Mouse (Mus musculus) heart, embryonic 10.5 days (tissue): ENCODE measurements around the gene Rpf2. TPM values are rescaled to one million over a fixed set of nuclear protein-coding genes. Genes with fewer than 3 reads are reported as not detected.
A peak's percentile ranks its signal among the peaks of the same experiment; 100 is the strongest.

Experiments used
- DNase-seq: peaks from one replicate; pipeline ENCODE4 v3.0.0-alpha.2; 2017; ENCODE audit warnings: low spot score
- H3K27ac ChIP-seq: fragments of 300-500 bp; sonication (generic); 2 replicates; pipeline ENCODE4 v1.5.1; 2016; ENCODE audit warnings: mild to moderate bottlenecking
- H3K27me3 ChIP-seq: fragments of 300-500 bp; sonication (generic); 2 replicates; pipeline ENCODE4 v1.6.1; 2016; ENCODE audit warnings: mild to moderate bottlenecking; ENCODE audit not compliant: poor library complexity, insufficient read depth, severe bottlenecking
- H3K36me3 ChIP-seq: fragments of 300-500 bp; sonication (generic); 2 replicates; pipeline ENCODE4 v1.6.1; 2016; ENCODE audit warnings: mild to moderate bottlenecking, moderate library complexity
- H3K4me1 ChIP-seq: fragments of 300-500 bp; sonication (generic); 2 replicates; pipeline ENCODE4 v1.6.1; 2016; ENCODE audit warnings: mild to moderate bottlenecking
- H3K4me3 ChIP-seq: fragments of 300-500 bp; sonication (generic); 2 replicates; pipeline ENCODE4 v1.5.1; 2016; ENCODE audit warnings: mild to moderate bottlenecking, moderate library complexity
- H3K9me3 ChIP-seq: fragments of 300-500 bp; sonication (generic); 2 replicates; pipeline ENCODE4 v1.6.1; 2016; ENCODE audit warnings: mild to moderate bottlenecking, moderate library complexity
- WGBS: fragments of 180-500 bp; shearing (Covaris S2); methylation state at CpG from one replicate; pipeline ENCODE4 v1.1.7; 2016; 5-methylcytosine and 5-hydroxymethylcytosine counted together
- polyA plus RNA-seq: library from polyadenylated mRNA; unstranded; fragments of >200 nt; fragmentation: Nextera tagmentation; extraction: Ambion mirVana; gene quantifications from 2 replicates; pipeline ENCODE4 v1.2.1, GENCODE M21; 2016

Gene Rpf2
- polyA plus RNA-seq, result 58.5 and 82.1 TPM in 2 replicates

GRCm38 (mm10) chr10:40246374-40247165, at the start of gene Rpf2:
TSS of gene Rpf2 (minus strand) at chr10:40247036.
- Histone ChIP-seq H3K4me3 (peak within 1 kb of the TSS; percentile 84), H3K9me3 (no peaks in the 10 kb centered on the region), H3K27me3 (no peaks in the 10 kb centered on the region), H3K4me1 (0 out of 2 replicates have a peak, but pooled peaks cover 3% of the 10 kb centered on the region), H3K27ac (peak within 1 kb of the TSS; percentile 90), H3K36me3 (peaks cover 68% of the 10 kb centered on the region)
- 2% methylated on average over 54 of the region's 54 CpGs for WGBS
- peak; percentile 95 for DNase-seq

- H3K27ac ChIP-seq, result no peak overlapping the region; the same call in 1 of the 2 replicates
- H3K36me3 ChIP-seq, result peaks cover 48% of the 10 kb centered on the region
- no peaks in the 10 kb centered on the region for H3K27me3 ChIP-seq
- WGBS, result 93% methylated on average over 6 of the region's 6 CpGs
- no peak for DNase-seq
- no peaks in the 10 kb centered on the region; the same call in 1 of the 2 replicates for H3K4me1 ChIP-seq
- H3K4me3 ChIP-seq, result no peak overlapping the region
- no peaks in the 10 kb centered on the region for H3K9me3 ChIP-seq
These were observed 45.8 kb upstream of the Rpf2 start for GRCm38 (mm10) chr10:40292640-40293039.

- Histone ChIP-seq H3K9me3 (no peaks in the 10 kb centered on the region), H3K27me3 (no peaks in the 10 kb centered on the region), H3K4me3 (no peak overlapping the region), H3K4me1 (no peaks in the 10 kb centered on the region), H3K27ac (no peak overlapping the region), H3K36me3 (peaks cover 57% of the 10 kb centered on the region)
- DNase-seq, result no peak
- WGBS, result 65% methylated on average over 1 of the region's 1 CpGs
These were observed 39.9 kb upstream of the Rpf2 start for GRCm38 (mm10) chr10:40286767-40287166.

GRCm38 (mm10) chr10:40285571-40285970, 38.7 kb upstream of the Rpf2 start:
- Histone ChIP-seq H3K36me3 (peaks cover 46% of the 10 kb centered on the region), H3K4me1 (no peaks in the 10 kb centered on the region), H3K9me3 (no peaks in the 10 kb centered on the region), H3K27me3 (no peaks in the 10 kb centered on the region), H3K4me3 (no peak overlapping the region), H3K27ac (no peak overlapping the region)
- no peak for DNase-seq
- 86% methylated on average over 1 of the region's 1 CpGs for WGBS

GRCm38 (mm10) chr10:40284997-40285396, 38.2 kb upstream of the Rpf2 start:
- no peaks in the 10 kb centered on the region for H3K9me3 ChIP-seq
- H3K4me3 ChIP-seq, result no peak overlapping the region
- H3K36me3 ChIP-seq, result peaks cover 44% of the 10 kb centered on the region
- H3K27me3 ChIP-seq, result no peaks in the 10 kb centered on the region
- H3K27ac ChIP-seq, result no peak overlapping the region
- no peaks in the 10 kb centered on the region for H3K4me1 ChIP-seq
- 87% methylated on average over 3 of the region's 3 CpGs for WGBS
- DNase-seq, result no peak

- no peak for DNase-seq
- Histone ChIP-seq H3K27me3 (no peaks in the 10 kb centered on the region), H3K4me3 (no peak overlapping the region), H3K36me3 (peaks cover 37% of the 10 kb centered on the region), H3K4me1 (no peaks in the 10 kb centered on the region), H3K9me3 (no peaks in the 10 kb centered on the region), H3K27ac (no peak overlapping the region)
- 84% methylated on average over 10 of the region's 10 CpGs for WGBS
These were observed 37.5 kb upstream of the Rpf2 start for GRCm38 (mm10) chr10:40284179-40284831.

DNA sequence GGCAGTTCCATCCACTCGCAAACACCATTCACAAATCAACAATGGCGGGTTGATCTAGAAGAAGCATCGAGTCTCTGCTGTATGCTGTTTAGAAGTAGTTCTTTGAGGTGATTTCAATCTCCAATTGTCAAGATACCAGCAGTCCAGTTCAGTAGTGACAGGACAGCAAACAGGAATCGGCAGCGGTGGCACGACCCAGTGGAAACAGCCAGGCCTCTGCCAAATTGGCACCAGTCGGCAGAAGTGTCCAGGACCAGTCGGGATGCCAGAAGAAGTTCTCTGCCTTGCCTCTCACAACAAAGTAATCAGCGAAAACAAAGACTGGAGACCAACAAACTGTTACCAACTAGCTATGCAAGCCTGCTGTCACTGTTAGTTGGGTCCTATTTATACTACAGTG, 36.8 kb upstream of the Rpf2 start:
- no peak overlapping the region for H3K27ac ChIP-seq
- no peaks in the 10 kb centered on the region for H3K9me3 ChIP-seq
- peaks cover 36% of the 10 kb centered on the region for H3K36me3 ChIP-seq
- DNase-seq, result no peak
- no peaks in the 10 kb centered on the region for H3K27me3 ChIP-seq
- no peaks in the 10 kb centered on the region for H3K4me1 ChIP-seq
- WGBS, result 89% methylated on average over 9 of the region's 9 CpGs
- H3K4me3 ChIP-seq, result no peak overlapping the region

DNA sequence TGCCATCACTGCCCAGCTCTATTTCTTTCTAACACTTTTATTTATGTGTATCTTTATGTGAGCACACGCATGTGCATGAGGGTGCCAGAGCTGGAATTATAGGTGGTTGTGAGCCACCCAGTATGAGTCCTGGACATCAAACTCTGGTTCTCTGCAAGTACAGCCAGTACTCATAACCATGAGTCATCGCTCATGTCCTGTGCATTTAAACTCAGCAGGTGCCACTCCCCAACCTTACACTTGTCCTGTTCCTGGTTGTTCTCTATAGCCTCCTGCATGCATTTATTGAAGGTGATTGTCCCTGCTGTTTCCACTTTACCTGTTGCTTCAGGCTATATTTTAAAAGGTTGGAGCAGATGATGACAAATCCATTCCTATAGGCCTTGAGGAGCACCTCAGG, 34.7 kb upstream of the Rpf2 start:
- H3K27ac ChIP-seq, result no peak overlapping the region
- 91% methylated on average over 2 of the region's 2 CpGs for WGBS
- no peak overlapping the region for H3K4me3 ChIP-seq
- peaks cover 29% of the 10 kb centered on the region for H3K36me3 ChIP-seq
- no peaks in the 10 kb centered on the region for H3K27me3 ChIP-seq
- no peak for DNase-seq
- no peaks in the 10 kb centered on the region for H3K4me1 ChIP-seq
- no peaks in the 10 kb centered on the region for H3K9me3 ChIP-seq

DNA sequence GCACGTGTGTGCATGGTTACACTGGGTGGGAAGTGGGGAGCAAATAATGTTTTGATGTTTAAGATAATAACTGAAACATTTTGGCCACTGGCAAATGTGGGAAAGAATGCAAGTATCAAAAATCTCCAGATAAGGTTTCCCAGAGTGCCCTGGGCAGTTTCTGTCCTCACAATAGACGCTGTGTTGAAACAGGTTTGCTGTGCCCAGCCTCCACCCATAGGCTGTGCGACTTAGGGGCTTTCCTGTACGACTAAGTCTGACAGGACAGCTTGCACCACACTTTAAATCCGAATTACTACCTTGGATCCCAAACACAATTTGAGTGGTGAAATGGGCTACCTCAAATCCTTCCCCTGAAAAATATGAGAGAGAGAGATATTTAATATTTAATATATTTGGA, 31.5 kb upstream of the Rpf2 start:
- H3K4me3 ChIP-seq, result no peak overlapping the region
- no peak for DNase-seq
- 0 out of 2 replicates have a peak, but pooled peaks cover 4% of the 10 kb centered on the region for H3K4me1 ChIP-seq
- H3K36me3 ChIP-seq, result peaks cover 6% of the 10 kb centered on the region; the same call in 1 of the 2 replicates
- no peak overlapping the region for H3K27ac ChIP-seq
- WGBS, result 76% methylated on average over 5 of the region's 5 CpGs
- H3K9me3 ChIP-seq, result no peaks in the 10 kb centered on the region
- no peaks in the 10 kb centered on the region for H3K27me3 ChIP-seq

DNA sequence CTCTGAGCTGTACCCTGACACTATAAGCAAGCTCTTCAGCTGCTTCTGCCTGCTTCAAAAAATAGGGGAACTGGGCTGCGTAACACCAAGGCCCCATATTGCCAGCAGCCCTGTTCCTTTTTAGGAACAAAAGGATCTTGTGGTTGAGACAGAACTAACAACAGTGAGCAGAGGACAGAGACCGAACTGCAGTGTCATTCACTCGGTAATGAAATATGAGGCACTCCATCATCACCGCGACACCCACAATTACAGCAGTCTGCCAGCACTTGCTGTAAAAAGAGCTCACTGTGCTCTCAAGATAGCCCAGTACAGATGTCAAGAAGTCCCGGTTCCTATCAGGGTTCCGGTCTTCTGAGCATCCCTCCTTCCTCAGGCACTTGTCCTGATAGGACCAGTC, 29.2 kb upstream of the Rpf2 start:
- DNase-seq, result no peak
- Histone ChIP-seq H3K9me3 (no peaks in the 10 kb centered on the region), H3K27me3 (no peaks in the 10 kb centered on the region), H3K27ac (no peak overlapping the region), H3K4me3 (no peak overlapping the region), H3K4me1 (0 out of 2 replicates have a peak, but pooled peaks cover 4% of the 10 kb centered on the region), H3K36me3 (no peaks in the 10 kb centered on the region)
- WGBS, result 66% methylated on average over 7 of the region's 7 CpGs

DNA sequence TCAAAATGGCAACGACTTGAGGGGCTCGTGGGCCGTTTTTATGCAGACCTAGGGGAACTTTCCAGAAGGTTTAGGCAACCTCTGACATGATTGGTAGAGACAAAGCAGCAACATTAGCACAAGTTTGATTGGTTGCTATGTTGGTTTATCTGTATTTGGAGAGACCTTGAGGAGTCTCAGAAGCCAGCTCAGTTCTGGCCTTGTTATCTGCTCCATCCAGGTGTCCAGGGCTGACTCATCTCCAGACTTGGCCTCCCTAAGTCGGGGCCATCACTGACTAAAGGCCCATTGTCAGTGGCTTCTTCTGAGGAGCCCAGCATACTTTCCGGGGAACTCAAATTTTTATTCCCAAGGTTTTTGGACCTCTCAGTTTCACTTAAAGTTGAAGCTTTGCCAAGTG, 27.1 kb upstream of the Rpf2 start:
- WGBS, result 82% methylated on average over 5 of the region's 5 CpGs

DNA sequence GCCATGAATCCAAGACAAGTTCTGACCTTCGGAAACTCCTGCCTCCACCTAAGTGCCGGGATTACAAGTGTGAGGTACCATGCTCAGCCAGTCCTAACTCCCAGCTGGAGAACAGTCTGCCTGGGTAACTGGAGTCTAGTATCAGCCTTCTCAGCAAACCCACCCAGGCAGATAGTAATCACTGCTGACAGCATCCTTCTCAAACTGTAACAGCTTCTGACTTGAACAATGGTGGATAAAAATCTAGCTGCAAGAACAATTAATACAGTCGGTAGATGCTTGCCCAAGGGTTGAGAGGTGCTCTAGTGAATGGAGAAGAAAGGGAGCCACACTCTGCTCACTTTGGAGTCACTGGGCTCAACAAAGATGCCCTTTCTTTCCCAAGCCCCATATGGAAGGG, 24.4 kb upstream of the Rpf2 start:
- H3K4me1 ChIP-seq, result 0 out of 2 replicates have a peak, but pooled peaks cover 4% of the 10 kb centered on the region
- WGBS, result 79% methylated on average over 3 of the region's 3 CpGs
- no peak overlapping the region for H3K4me3 ChIP-seq
- no peaks in the 10 kb centered on the region for H3K9me3 ChIP-seq
- no peaks in the 10 kb centered on the region for H3K27me3 ChIP-seq
- no peak overlapping the region for H3K27ac ChIP-seq
- DNase-seq, result no peak
- no peaks in the 10 kb centered on the region for H3K36me3 ChIP-seq

More for the DNA sequence above, 27.1 kb upstream of the Rpf2 start:
- peak; percentile 82 for DNase-seq
- Histone ChIP-seq H3K36me3 (no peaks in the 10 kb centered on the region), H3K27me3 (no peaks in the 10 kb centered on the region), H3K27ac (no peak overlapping the region), H3K4me1 (0 out of 2 replicates have a peak, but pooled peaks cover 4% of the 10 kb centered on the region), H3K9me3 (no peaks in the 10 kb centered on the region), H3K4me3 (no peak overlapping the region)

DNA sequence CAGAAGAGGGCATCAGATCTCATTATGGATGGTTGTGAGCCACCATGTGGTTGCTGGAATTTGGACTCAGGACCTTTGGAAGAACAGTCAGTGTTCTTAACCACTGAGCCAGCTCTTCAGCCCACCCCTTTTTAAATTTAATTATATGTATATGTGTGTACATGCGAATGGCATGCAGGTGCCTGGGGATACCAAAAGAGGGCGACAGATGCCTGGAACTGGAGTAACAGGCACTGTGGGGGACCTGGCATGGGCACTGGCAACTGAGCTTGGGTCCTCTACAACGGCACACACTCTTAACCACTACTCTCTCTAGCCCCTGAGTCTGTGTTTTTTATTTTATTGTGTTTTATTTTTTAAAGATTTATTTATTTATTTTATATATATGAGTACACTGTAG, 18.1 kb upstream of the Rpf2 start:
- WGBS, result 76% methylated on average over 3 of the region's 3 CpGs
- no peaks in the 10 kb centered on the region for H3K27me3 ChIP-seq
- H3K36me3 ChIP-seq, result no peaks in the 10 kb centered on the region
- peaks cover 5% of the 10 kb centered on the region for H3K4me1 ChIP-seq
- no peak overlapping the region for H3K27ac ChIP-seq
- DNase-seq, result no peak
- no peaks in the 10 kb centered on the region for H3K9me3 ChIP-seq
- no peak overlapping the region for H3K4me3 ChIP-seq
